Mouse (Mus musculus): ENCODE measurements around the gene Plppr3.
"Not testable (repeated sequence)": the region's sequence is repeated elsewhere in the genome, so short reads cannot be mapped to it uniquely, and the experiment has no call there.

The Plppr3 gene

GRCm38 (mm10) chr10:79906712-79907111 lies 32.3 kb upstream of the Plppr3 start:
- DNase-seq (ENCODE audit: low read depth, low spot score), result no peak

DNA sequence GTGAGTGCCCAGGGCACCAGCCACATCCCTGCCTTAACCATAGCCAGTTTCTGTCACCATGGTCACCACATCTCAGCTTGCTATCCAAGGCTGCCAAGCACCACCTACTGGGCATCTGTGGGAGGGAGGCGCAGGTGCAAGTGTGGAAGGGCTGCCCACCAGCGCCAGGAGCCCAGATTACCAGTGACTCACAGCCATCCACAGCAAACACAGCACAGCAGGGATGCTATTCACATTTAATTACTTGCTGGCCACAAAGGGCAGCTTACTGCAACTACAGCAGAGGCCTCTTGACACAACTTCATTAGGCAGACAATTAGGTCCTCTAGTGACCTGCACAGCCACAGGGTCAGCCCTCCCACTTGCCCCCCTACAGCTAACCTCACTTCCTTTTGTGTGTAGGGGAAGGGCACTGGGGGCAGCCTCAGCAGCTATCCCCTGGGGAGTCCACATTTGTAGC lies 26.5 kb upstream of the Plppr3 start:
- no peak for DNase-seq (ENCODE audit: low read depth, low spot score)

DNA sequence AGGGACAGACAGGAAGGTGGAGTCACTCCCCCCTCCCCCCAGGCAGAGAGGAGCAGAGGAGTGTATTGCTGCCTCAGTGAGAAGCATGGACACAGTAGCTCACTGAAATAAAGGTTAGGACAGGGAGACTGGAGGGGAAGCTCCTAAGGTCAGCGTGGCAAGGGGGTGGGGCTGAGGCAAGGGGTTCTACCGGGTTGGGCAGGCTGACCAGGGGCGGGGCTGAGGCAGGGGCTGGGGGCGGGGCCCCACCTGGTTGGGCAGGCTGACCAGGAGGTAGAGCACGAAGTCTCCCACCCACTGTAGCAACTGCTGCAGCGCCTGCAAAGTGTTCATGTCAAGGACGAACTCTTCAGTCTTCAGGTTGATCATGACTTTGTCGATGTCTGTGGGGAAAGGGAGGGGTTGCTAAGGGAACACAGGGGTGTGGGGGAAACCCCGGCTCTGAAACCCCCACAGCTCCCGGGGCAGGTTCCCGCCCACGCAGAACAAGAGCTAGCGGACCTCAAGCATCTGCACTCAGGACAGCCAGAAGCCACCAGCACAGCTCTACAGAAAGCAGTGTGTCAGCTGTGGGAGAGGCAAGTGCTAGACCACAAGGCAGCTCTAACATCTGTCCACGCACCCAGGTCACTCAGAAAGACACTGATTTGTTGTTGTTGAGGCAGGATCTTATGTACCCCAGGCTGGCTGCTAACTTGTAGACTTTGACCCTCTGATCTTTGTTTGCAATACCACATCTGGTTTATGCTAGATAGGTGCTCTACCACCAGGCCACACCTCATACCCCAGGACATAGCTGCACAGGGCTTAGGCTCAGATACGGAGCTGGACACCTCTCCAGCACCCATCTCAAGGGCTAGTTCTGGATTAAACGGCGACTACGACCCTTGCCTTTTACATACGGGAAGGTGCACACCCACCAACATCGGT lies 23.1 kb upstream of the Plppr3 start:
- no peak for DNase-seq (ENCODE audit: low read depth, low spot score)

DNA sequence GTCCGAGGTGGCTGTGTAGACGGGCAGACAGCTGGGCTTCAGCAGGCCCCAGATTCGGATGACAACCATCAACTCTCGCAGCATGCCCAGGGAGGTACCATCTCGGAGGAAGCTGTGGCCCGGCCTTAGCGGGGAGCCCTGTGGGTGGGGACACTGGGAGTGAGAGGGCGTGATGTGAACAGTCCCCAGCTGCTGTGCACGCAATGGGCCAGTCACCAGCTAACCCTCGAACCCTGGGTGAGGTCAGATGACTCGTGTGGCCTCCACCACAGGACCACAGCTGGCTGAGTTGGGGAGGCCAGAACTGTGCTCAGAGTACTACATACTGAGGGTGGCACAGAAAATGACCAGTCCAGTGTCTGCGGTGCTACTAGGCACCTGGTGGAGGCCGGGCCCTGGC lies 22.4 kb upstream of the Plppr3 start:
- DNase-seq (ENCODE audit: low read depth, low spot score), result no peak

- DNase-seq (ENCODE audit: low read depth, low spot score), result no peak
Observed at GRCm38 (mm10) chr10:79896306-79896705, 21.9 kb upstream of the Plppr3 start.

DNA sequence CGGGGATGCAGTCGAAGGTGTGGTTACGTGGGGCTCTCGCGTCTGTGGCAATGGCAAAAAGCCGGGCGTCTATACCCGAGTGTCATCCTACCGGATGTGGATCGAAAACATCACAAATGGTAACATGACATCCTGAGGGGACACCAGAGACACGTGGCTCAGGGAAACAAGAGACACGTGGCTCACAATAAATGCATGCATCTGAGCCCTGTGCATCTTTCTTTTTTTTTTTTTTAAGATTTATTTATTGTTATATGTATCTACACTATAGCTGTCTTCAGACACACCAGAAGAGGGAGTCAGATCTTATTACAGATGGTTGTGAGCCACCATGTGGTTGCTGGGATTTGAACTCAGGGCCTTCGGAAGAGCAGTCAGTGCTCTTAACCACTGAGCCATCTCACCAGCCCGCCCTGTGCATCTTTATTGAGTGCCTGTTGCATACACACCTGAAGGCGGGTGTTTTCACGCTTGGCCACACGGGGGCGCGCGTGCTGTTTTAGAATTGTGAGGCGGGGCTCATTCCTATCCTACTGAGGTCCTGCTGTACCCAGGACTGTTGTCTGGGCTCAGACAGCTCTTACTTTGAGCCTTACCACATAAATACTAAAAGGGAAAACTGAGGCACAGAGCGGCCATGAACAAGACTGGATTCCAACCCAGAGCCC lies 18.2 kb upstream of the Plppr3 start:
- peak; percentile 93 for DNase-seq (ENCODE audit: low read depth, low spot score)

DNA sequence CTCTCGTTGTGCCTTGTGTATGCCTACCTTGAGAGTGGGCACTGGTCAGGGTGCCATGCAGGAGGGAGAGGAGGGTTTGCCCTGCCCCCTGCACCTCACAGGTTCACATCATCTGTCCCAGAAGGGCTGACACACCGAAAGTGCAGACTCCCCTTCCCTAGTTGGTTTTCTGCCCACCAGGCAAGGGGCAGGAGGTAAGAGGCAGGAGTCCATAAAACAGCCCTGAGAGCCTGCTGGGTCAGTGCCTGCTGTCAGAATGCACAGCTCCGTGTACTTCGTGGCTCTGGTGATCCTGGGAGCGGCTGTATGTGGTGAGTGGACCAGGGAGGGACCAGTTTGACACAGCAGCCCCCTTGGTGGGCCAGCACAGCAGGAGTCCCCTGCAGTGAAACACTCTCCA lies 16.2 kb upstream of the Plppr3 start, which contains the start of gene Cfd:
TSS of gene Cfd (plus strand) at position 184 of the 400 bp plus-strand sequence.
- no peak for DNase-seq (ENCODE audit: low read depth, low spot score)

DNA sequence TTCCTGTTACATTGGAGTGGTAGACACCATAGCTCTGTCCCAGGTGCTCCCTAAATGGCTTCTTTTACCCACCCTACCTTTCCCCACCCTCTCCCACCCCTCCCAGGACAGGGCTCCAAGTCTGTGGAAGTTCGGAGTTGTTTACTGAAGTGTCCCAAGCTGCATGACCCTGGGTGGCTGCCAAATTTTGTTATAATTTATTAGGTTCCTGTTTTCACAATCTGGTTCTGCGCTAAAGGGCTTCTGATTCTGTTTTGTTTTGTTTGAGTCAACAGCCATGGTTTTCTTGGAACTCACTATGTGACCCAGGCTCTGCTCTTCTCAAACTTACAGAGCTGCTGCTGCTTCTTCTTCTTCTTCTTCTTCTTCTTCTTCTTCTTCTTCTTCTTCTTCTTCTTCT lies 15.0 kb upstream of the Plppr3 start:
- DNase-seq (ENCODE audit: low read depth, low spot score), result no peak

- DNase-seq (ENCODE audit: low read depth, low spot score), result no peak
Observed at GRCm38 (mm10) chr10:79886611-79887010, 12.2 kb upstream of the Plppr3 start.

- DNase-seq (ENCODE audit: low read depth, low spot score), result no peak
Observed at GRCm38 (mm10) chr10:79886054-79886453, 11.6 kb upstream of the Plppr3 start, which contains the start of gene Elane. TSS of gene Elane (plus strand) at chr10:79886247.

DNA sequence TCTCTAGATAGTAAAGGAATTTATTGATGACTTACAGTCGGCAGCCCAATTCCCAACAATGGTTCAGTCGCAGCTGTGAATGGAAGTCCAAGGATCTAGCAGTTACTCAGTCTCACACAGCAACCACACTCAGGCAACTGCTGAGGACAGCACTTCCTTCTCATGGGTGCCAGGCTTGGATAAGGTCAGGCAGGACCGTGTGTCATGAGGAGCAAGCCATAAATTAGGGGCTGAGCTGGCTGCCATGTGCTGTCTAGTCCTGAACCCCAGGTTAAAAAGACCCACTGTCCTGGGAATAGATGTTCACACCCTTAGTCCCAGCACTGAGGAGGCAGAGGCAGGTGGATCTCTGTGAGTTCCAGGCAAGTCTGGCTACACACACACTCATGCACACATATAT lies 10.5 kb upstream of the Plppr3 start:
- DNase-seq (ENCODE audit: low read depth, low spot score), result not testable (repeated sequence)

DNA sequence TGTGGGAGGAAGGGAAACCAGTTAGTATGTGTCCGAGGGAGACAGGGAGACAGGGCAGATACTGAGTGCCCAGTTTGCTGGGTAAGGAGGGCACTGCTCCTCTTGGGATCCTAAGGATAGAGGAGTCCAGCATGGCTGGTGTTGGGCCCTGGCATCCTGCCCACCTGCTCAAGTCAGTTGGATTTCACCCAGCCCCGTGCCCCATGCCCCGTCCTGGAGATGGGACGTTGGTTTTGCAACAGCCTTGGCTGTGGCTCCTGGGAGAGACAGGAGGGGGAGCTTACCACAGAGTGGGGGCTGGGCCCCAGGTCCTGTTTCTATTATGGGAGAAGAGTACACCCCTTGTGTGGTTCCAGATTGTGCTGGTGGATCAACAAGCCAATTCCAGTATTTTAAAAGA lies 10.0 kb upstream of the Plppr3 start:
- DNase-seq (ENCODE audit: low read depth, low spot score), result no peak

DNA sequence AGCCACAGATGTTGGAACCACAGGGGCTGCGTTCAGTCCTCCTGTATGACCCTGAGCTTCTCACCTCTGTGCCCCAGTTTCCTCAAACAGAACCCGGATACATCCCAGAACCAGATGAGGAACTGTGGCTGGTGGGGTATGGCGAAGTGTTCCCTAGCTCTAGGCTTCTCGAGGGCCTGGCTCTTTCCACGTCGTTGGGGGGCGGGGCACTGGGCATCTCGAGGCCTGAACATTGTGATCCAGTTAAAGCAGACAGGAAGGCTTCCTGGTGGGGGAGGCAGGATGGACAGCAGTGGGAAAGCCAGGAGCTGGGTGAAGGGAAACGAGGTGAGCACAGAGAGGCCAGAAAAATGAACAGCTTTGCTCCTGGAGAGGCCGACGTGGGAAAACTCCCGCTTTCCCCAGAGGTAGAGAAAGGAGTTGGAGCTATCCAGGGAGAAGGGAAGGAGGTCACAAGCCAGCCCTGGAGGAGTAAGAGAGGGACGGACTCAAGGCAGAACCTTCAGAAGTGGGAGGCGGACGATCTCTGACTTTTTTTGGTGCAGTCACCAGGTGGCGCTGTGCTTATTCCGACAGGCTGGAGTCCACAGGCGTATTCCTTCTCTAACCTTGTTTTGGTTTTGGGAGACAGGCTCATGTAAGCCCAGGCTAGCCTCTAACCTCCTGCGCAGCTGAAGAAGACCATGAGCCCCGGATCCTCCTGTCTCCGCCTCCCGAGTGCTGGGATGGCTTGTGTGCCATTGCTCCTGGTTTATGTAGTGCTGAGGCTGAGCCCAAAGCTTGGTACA lies 9.1 kb upstream of the Plppr3 start:
- DNase-seq (ENCODE audit: low read depth, low spot score), result peak; percentile 90

DNA sequence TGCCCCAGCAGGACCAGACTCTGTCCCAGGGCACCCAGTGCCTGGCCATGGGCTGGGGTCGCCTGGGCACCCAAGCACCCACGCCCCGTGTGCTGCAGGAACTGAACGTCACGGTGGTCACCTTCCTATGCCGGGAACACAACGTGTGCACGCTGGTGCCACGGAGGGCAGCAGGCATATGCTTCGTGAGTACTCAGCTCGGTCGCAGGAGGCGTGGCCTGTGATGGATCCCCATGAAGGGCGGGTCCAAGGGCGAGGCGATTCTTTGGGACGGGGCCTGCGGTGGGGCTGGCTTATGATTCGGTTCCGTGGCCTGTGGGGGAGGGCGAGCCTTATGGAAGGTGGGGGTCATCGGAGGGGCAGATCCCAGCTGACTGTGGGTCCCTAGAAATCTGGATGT lies 7.5 kb upstream of the Plppr3 start:
- DNase-seq (ENCODE audit: low read depth, low spot score), result peak; percentile 65

DNA sequence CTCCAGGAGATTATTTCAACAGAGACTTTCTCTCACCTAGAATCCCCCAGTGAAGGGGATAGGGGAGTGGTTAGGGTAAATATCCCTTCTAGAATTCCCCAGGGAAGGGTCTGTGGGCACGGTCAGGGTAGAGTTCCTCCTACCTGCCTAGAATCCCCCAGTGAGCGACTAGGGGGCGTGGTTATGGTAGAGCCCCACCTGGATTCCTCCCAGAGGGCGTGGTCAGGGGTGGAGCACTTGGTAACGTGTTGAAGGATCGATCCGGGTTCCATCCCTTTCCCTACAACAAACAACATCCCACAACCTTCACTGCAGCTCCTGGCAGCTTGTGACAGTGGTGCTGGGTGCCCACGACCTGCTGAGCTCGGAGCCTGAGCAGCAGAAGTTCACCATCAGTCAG lies 6.3 kb upstream of the Plppr3 start:
- DNase-seq (ENCODE audit: low read depth, low spot score), result no peak

- DNase-seq (ENCODE audit: low read depth, low spot score), result no peak
Observed at GRCm38 (mm10) chr10:79879527-79879926, 5.1 kb upstream of the Plppr3 start.

DNA sequence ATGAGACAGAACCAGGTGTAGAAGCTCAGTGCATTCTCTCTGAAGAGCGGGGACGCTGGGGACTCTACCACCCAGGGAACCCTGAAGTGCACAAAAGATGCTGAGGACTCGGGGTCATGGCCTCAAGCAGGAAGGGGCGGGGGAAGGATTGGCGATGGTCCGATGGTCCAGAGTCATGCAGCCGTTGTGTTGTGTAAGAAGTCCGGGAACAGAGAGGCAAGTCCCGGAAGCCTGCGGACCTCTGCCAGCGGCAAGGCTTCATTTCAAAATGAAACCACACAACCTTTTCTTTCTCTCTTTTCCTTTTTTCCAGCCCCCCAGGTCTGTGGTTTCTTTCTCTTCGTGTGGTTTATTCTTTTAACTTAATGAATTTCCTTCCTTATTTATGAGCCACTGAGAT lies 3.3 kb upstream of the Plppr3 start:
- no peak for DNase-seq (ENCODE audit: low read depth, low spot score)

GRCm38 (mm10) chr10:79877174-79877573 lies 2.7 kb upstream of the Plppr3 start:
- DNase-seq (ENCODE audit: low read depth, low spot score), result no peak

- no peak for DNase-seq (ENCODE audit: low read depth, low spot score)
Observed at GRCm38 (mm10) chr10:79873715-79874289, 632 bp downstream of the Plppr3 start.

DNA sequence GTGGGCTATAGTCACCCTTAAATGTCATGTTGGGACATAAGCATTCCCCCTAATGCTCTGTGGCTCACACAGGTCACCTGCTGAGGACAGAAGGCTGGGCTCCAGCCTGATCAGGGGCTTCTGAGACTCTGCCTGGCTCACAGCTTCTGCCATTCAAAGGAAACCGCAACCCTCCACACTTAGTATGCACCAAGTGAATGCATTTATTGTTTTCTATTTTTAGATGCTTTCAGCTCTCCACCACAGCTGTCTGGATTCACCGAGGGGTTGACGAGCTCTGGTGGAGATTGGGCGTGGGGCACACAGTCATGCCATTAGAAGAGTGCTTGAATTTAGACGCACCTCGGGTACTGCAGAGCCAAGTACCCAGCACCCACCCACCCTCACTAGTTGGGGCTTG lies 1.1 kb downstream of the Plppr3 start:
- no peak for DNase-seq (ENCODE audit: low read depth, low spot score)

DNA sequence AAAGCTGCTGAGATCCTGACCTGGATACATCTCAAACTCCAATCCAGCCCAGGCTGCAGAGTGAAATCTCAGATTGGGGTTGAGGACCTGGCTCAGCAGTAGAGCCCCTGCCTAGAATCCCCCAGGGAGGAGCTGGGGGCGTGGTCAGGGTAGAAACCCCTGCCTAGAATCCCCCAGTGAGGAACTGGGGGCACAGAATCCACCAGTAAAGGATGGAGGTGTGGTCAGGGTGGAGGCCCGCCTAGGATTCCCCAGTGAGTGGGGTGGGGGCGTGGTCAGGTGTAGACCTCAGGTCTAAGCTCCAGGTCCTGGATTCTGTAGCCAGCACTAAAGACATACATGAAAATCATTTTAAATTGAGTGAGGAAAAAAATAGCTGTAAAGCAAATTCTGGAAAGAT lies 1.6 kb downstream of the Plppr3 start:
- no peak for DNase-seq (ENCODE audit: low read depth, low spot score)

DNA sequence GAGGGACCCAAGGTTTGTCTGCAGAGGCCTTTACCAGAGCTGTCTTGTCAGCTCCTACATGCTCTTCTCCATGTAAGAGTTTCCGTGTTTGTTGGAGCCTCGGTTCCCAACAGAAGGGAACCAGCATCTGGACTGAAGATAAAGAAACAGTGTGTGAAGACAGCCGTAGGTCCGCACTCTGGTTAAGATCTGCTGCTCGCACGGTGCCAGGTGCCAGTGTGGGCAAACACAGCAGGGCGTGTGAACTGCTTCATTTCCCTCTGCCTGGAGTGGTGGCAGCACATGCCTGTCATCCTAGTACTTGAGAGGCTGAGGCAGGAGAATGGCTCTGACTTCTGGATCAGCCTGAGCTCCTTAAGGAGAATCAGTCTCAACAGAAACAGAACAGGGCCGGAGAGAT lies 2.6 kb downstream of the Plppr3 start:
- DNase-seq (ENCODE audit: low read depth, low spot score), result no peak

Measured in ZHBTc4 (cell line).